Mouse (Mus musculus): ENCODE results near the gene Chd1. TPM values are rescaled to one million over a fixed set of nuclear protein-coding genes. Genes with fewer than 3 reads are reported as not detected.
"Not testable (repeated sequence)": the region's sequence is repeated elsewhere in the genome, so short reads cannot be mapped to it uniquely, and the experiment has no call there.

Chd1 gene
- total RNA-seq, 2 experiments from 2014 or later, result 22.8 to 29.1 TPM

GRCm38 (mm10) chr17:15723866-15724475, 19.2 kb downstream of the Chd1 start:
- not testable (repeated sequence) for DNase-seq (ENCODE audit: extremely low spot score in 1 of 2, low spot score in 1 of 2)

DNA sequence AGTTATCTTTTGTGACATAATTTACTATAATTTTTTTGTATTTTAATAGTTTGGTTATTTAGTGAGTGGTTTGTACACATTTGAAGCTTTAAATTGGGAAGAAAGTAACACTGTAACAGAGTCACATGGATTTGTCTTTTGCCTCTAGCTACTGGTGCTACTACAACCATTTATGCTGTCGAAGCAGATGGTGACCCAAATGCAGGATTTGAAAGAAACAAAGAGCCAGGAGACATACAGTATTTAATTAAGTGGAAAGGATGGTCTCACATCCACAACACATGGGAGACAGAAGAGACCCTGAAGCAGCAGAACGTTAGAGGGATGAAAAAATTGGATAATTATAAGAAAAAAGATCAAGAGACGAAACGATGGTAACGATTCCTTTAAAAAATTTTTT, 26.9 kb downstream of the Chd1 start:
- DNase-seq (ENCODE audit: extremely low spot score in 1 of 2, low spot score in 1 of 2), result no peak

GRCm38 (mm10) chr17:15737346-15737917, 32.7 kb downstream of the Chd1 start:
- no peak for DNase-seq (ENCODE audit: extremely low spot score in 1 of 2, low spot score in 1 of 2)

GRCm38 (mm10) chr17:15741836-15742235, 37.1 kb downstream of the Chd1 start:
- DNase-seq (ENCODE audit: extremely low spot score in 1 of 2, low spot score in 1 of 2), result no peak

- no peak for DNase-seq (ENCODE audit: extremely low spot score in 1 of 2, low spot score in 1 of 2)
Observed at GRCm38 (mm10) chr17:15742953-15743352, 38.2 kb downstream of the Chd1 start.

DNA sequence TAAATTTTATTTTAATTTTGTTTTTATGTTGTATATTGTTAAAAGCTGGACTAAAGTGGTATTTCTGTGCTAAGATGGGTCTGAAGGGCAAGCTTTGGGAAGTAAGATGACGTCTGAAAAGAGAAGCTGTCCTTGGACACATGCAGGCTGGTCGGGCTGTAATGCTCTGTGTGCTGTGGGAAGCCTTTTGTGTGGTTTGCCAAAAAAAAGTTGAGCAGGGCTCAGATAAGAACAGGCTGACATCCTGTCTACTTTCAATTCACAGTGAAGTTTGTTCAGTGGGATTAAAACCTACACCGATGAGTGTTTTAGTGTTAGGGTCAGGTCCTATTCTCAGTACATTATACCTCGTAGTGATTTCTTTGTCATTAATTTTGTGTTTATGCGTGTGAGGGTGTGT, 38.6 kb downstream of the Chd1 start:
- DNase-seq (ENCODE audit: extremely low spot score in 1 of 2, low spot score in 1 of 2), result no peak

DNA sequence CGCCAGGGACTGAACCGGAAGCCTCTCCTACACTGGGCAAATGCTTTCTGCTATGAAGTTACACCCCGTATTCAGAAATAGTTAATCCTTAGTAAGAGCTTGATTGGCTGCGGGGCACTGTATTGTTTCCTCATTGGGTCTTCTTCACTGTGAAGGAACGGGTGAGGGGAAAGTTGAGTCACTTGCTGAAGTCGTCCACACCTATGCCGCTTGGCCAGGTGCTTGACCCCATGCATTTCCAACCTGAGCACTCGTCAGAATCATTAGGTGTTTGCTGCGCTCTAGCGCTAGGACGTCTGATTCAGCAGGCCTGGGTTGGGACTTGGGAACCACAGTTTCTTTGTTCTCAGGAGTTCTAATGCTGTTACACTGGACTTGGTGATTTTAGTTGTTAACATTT, 41.9 kb downstream of the Chd1 start:
- DNase-seq (ENCODE audit: extremely low spot score in 1 of 2, low spot score in 1 of 2), result no peak

DNA sequence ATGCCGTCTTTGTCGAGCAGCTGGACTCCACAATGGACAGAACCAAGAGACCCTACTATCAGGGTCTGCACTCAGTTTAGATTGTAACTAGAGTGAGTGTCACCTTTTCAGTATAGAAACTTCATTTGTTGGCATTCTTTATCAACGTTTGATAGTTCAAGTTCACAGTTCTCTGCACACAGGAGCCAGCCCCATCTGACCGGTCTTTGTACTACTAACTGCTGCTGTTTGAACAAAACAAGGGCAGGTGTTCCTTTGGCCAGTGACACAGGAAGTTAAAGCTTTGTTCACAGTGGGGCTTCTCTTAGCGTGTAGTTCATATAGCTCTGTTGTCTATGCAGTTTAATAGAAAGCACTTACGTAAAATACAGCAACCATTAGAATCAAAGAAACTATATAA, 43.3 kb downstream of the Chd1 start:
- no peak for DNase-seq (ENCODE audit: extremely low spot score in 1 of 2, low spot score in 1 of 2)

- DNase-seq (ENCODE audit: extremely low spot score in 1 of 2, low spot score in 1 of 2), result not testable (repeated sequence)
Observed at GRCm38 (mm10) chr17:15751264-15751663, 46.5 kb downstream of the Chd1 start.

DNA sequence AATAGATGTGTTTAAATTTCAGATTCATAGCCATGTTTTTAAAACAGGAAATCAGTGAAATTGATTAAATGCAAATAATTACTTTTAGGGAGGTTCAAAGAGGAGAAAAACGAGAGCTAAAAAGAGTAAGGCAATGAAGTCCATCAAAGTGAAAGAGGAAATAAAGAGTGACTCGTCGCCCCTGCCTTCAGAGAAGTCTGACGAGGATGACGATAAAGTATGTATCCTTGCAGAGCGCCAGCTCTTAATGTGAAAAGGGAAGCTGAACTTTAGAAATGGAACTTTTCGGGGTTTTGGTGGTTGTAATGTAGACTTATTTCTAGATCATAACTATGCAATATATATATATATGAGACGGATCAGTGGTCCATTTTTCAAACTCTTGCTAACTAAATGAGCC, 56.4 kb downstream of the Chd1 start:
- DNase-seq (ENCODE audit: extremely low spot score in 1 of 2, low spot score in 1 of 2), result no peak

DNA sequence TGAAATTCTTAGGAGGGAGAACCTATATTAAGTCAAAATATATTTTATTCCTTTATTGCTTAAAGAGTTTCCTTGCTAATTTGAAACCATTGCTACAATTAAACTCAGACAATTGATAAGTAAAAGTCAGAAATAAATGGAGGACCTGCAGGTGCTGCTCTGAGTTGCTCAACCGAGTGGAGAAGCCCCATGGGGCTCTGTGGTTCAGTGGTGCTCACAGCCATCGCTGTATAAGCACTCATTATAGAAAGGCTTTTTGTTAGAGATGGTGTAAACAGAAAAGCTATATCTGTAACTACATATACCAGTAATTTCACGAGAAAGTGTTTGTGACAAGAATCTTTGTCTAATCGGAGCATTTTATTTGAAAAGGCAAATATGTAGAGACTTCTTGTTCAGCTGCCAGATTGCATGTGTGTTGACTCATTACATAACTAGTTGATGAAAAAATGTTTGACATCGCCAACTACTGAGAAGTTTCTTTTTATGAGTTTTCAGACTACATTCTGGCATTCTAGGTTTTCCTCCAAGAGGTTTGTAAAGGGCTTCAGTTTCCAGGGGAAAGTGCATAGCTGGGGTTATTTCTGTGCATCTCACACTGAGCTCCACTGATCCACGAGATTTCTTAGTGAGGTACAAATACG, 64.4 kb downstream of the Chd1 start:
- no peak for DNase-seq (ENCODE audit: extremely low spot score in 1 of 2, low spot score in 1 of 2)

- DNase-seq (ENCODE audit: extremely low spot score in 1 of 2, low spot score in 1 of 2), result no peak
Observed at GRCm38 (mm10) chr17:15773956-15774355, 69.2 kb downstream of the Chd1 start.

DNA sequence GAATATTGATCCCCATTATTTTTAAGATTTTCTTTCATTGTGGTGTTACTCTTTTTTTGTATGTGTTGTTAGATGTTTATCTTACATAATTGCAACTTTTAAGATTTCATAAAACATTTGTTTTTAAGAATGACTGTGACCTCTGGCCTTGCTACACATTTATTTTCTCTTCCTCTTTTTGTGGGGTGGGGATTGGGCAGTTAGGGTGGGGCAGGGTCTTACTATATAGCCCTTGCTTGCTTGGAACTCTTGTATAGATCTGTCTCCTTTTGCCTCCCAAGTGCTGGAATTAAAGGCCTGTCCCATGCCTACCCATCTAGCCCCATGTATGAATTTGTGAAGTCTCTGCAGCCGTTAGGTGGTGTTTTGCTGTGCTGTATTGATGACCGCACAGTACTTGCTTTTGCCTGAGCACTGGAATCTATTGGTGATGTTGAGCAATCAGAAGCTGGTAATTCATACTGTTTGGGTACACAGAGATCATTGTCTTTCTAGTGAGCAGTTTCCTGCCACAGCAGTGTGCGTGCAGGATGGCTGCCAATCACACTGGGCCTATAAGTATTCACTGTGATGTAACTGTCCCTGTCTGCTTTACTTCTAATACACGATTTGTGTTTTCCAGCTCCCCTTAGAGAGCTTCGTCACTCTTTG, 69.9 kb downstream of the Chd1 start:
- DNase-seq (ENCODE audit: extremely low spot score in 1 of 2, low spot score in 1 of 2), result no peak

- no peak for DNase-seq (ENCODE audit: extremely low spot score in 1 of 2, low spot score in 1 of 2)
Observed at GRCm38 (mm10) chr17:15776349-15776748, 71.6 kb downstream of the Chd1 start.

DNA sequence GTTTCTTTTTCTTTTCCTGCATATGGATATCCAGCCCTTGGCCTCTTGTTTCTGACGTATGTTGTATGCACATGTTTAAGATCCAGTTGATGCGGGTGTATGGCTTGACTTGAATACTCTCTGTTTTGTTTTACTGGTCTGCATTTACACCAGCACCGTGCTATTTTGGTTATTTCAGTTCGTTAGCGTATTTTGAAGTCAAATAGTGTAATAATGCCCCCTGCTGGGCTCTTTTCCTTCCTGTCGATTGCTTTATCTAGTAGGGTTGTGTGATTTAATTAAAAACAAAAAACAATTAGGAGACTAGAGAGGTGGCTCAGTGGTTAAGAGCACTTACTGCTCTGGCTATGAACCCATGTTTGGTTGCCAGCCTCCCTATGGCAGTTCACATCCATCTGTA, 73.2 kb downstream of the Chd1 start:
- DNase-seq (ENCODE audit: extremely low spot score in 1 of 2, low spot score in 1 of 2), result peak in 1 of 2 experiments; percentile 42

DNA sequence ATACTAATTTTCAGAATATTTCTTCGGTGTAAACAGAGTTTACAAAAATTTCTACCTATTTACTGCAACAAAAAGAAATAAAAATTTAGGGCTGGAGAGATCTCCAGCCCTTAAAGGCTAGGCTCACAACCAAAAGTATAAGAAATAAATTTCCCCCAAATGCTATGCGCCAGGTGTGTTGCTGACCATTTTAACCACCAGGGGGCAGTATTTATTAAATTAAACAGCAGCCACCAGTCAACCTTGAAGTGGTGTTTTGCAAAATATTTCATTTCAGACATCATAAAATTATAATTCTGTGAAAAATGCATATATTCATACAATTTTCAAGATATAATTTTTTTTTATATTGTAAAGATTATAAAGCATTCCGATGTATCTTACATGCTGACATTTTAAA, 82.3 kb downstream of the Chd1 start:
- DNase-seq (ENCODE audit: extremely low spot score in 1 of 2, low spot score in 1 of 2), result peak in 1 of 2 experiments; percentile 38

- no peak for DNase-seq (ENCODE audit: extremely low spot score in 1 of 2, low spot score in 1 of 2)
Observed at GRCm38 (mm10) chr17:15790716-15791115, 85.9 kb downstream of the Chd1 start.

DNA sequence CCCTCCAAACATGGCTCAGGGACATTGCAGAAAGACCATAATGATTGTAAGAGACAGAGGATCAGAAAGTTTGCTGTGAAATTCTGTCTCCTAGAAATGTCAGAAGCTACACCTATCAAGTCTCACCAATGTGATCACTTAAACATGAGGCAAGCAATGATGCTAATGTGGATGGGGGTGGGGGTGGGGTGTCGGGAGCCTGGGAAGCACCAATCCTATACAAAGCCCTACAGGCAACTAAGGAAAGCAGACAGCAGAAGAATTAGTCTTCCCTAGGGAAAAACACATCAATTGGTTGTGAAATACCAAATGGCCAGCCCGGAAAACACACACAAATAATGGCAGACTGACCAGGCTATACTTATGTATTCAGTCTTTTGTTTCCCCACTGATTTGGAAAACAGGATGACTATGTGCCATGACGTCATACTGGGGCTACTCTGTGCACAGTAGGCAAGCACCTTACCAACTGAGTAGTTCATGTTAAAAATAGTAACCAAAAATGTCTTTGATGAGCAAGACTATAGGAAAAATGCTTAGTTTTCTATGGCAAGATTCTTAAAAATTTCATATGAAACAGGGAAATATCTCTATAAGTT, 94.5 kb downstream of the Chd1 start:
- DNase-seq (ENCODE audit: extremely low spot score in 1 of 2, low spot score in 1 of 2), result no peak

DNA sequence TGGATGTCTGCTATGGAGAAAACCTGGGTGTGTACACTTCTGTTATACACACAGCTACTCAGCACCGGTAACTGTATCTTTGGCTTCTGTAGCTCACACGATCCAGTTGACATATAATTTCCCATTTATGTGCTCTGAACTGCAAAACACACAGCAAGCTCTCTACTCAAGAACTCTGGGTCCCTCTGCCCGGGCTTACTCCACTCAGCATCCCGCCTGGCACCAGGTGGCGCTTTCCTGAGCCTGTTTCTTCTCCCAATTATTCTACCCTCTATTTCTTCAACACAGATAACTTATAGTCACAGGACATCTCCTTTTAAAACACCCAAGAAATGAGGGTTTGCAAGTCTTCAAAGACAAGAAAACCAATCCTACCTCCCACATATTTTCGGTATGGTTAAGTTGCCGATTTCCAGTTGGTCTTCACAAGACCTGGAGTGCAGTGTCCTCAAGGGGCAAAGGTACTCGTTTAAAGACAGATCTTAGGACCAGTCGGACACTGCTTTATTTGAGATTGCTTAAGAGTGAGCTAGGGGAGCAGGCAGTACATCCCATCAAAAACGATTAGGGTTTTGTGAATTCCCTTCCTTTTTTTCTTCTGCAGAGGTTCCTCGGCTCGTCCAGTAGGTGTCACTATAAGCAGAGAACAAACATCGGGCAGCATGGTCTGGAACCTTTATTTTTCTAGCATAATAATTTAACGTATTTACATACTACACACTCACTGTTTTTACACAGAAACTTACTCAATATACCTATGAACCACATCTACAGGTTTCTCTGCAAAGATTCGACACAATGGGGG, 99.4 kb downstream of the Chd1 start:
- DNase-seq (ENCODE audit: extremely low spot score in 1 of 2, low spot score in 1 of 2), result no peak

DNA sequence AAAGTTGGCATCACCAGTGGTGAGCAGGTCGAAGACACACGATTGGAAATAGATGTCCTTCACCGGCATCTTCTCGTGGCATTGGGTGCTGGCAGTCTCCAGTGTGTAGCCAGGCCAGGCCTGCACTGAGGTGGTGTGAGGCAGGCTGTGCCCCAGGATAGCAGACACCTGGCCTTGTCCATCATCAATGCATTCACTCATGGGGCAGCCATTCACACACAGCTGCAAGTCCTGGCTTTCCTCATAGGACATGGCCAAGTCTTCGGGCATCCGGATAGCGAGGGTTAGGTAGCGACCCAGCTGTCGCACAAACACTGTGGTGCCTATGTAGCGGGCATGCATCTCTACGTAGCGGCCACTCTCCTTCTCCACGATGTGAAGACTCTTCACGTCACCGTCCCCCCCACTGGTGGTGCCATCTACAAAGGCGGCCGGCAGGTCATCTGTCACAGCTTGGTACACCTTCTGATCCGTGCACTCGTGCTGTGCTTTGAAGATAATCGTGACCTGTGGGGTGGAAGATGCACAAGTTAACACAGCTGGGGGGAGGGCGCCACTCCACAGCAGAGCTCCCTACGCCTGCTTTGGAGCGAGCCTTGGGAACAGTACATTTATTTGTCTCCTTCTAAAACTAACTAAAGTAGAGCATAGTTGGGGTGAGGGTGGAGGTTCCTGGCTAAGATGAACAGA, 102.7 kb downstream of the Chd1 start:
- DNase-seq (ENCODE audit: extremely low spot score in 1 of 2, low spot score in 1 of 2), result no peak

All from layer of hippocampus, postnatal 25 days (tissue).